Mouse (Mus musculus) cerebellum, postnatal 10 days (tissue): ENCODE data around the gene Gatad1.
"Not testable (repeated sequence)": the region's sequence is repeated elsewhere in the genome, so short reads cannot be mapped to it uniquely, and the experiment has no call there.

Source experiments
- DNase-seq, 2 experiments: peaks; one replicate each; pipeline ENCODE4 v3.0.0; 2021; ENCODE audit warnings: mixed read lengths in 2 of 2

Gatad1 gene

GRCm38 (mm10) chr5:3657085-3657484 lies at the start of gene Gatad1:
Gatad1 (minus strand) TSS chr5:3657185.
- no peak for DNase-seq

DNA sequence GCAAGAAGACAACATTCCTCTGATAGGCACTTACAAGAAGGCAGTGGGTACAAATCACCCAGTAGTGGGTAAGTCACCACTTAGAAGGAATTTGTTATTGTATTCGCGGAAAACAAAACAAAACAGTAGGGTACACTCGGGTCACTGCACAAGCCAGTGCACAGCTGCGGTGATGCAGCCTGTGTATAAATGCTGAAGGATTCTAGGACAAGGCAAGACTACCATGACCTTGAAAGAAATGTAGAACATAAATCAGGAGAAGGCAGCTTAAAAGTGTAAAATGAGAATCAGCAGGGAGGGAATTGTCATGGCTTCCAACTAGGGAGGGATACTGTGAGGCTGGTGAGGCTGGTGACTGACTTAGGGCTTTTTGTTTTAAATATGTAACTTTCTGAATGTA lies 45.2 kb upstream of the Gatad1 start:
- no peak for DNase-seq

DNA sequence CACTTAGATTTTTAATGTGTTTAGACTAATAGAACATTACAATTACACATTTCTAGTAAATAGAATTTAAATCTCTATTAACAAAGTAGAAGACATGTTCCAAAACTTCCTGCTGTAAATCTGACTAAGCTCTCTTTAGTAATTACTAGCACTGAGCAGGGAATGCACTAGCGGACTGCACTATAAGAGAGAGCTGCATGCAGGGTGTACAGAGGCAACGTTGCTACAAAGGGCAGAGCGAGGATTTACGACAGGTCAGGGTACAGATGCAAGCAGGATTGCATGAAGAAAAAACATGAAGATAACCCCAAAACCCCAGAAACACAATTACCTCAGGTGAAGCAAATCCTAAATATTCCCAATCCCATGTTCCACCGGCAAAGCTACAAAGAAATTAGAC lies 43.0 kb upstream of the Gatad1 start:
- no peak for DNase-seq

DNA sequence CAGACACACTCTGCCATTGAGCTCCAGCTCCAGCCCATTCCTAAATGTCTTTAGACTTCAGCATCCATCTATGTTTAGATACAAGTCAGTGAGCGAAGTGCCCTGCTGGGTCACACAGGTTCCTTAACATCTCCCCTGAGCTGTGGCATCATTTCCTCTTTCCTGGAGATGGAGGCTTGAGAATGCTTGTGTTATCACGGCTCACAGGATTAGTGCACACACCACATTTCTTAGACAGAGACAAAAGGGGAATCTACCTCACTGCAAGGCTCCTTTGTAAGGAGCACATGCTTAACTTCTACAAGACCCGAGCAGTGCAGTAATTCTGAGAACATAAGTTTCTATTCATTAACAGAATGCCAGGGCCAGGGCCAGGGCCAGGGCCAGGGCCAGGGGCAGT lies 39.0 kb upstream of the Gatad1 start:
- DNase-seq: no peak

DNA sequence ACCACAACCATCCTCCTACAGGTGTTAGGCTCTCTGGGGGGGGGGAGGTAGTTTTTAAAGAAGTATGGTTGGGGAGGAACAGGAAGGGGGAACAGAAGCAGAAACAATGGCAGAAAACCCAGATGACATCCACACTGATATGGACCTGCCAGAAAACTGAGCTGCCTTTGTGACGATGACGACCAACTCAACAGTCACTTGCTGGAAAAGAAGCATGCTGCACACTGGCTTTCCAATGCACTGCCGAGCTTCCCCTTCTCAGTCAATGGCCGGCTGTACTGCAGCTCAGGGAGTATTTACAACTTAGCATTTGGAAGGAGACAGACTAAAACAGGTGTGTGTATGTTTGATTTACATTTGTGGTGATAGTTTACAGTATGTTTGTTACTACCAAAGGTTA lies 38.2 kb upstream of the Gatad1 start:
- no peak for DNase-seq

DNA sequence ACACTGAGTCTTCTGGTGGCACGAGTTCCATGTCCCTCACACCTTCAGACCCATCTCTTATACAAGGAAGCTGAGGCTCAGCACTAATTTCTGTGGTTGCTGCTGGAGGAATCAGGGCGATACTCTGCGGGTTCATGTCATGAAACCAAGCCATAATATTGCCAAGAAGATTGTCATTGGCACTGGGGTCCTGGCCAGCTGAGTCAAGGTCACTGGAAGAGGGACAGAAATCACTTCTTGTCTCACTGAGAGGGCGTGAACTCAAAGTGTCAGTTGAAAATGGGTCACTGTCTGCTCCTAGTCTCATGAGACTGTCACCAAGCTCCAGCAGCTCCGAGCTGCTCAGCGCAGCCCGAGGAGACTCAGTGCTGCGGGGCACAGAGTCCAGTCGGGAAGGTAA lies 36.0 kb upstream of the Gatad1 start:
- no peak for DNase-seq

DNA sequence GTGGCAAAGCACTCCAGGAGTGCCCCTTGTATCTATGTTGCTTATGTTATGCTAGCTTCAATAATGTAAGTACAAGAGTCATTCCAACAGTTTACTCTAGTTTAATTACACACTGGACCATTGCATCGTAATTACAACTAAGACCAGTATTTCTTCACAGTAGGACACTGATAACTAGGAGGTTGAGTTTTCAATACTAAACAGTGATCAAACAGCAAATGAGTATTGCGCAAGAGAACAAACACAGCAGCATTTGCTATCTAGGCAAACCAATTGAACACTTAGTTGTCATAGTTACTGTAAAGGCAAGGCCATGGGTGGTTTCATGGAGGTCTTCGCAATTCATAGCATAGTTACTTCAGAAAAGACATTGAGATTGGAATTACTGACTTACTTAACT lies 34.3 kb upstream of the Gatad1 start:
- no peak for DNase-seq

GRCm38 (mm10) chr5:3688298-3688697 lies 31.3 kb upstream of the Gatad1 start:
- DNase-seq: no peak

GRCm38 (mm10) chr5:3669938-3670554 lies 13.1 kb upstream of the Gatad1 start:
- no peak for DNase-seq

- DNase-seq: no peak
These were observed 9.6 kb upstream of the Gatad1 start for GRCm38 (mm10) chr5:3666585-3666984.

GRCm38 (mm10) chr5:3665225-3665624 lies 8.2 kb upstream of the Gatad1 start:
- DNase-seq: no peak

- no peak for DNase-seq
These were observed 3.2 kb downstream of the Gatad1 start for GRCm38 (mm10) chr5:3653801-3654200.

DNA sequence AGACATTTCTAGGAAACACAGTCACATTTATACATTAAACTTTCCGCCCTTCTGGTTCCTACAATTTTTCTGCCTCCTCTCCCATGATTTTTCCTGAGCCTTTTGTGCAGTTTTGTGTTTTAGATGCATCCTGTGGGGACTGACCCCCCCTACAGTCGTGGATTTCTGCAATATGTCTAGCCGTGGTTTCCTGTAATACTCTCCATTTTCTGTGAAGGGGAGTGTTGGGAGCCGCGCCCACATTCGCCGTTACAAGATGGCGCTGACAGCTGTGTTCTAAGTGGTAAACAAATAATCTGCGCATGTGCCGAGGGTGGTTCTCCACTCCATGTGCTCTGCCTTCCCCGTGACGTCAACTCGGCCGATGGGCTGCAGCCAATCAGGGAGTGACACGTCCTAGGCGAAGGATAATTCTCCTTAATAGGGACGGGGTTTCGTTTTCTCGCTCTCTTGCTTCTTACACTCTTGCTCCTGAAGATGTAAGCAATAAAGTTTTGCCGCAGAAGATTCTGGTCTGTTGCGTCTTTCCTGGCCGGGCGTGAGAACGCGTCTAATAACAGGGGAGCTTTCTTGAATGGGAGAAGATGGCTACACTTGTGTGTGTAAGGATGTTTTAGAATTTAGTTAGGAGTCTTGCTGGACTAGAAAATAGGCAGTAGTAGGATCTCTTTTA lies 3.9 kb downstream of the Gatad1 start:
- not testable (repeated sequence) for DNase-seq

DNA sequence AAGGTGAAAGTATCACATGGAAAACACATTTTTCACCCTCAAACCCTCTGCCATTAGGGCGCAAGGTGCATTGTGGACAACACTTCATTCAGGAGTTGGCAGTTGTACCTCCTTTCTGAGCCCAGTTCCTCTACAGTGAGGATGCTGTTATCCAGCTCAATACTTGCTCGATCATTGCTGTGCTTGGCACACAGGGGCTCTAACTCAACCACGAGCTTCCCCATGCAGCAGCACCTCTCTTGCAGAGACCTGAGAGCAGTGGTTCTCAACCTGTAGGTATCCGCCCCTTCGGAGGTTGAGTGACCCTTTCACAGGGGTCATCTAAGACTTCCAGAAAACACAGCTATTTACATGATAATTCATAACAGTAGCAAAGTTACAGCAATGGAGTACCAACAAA lies 5.4 kb downstream of the Gatad1 start:
- DNase-seq: no peak

DNA sequence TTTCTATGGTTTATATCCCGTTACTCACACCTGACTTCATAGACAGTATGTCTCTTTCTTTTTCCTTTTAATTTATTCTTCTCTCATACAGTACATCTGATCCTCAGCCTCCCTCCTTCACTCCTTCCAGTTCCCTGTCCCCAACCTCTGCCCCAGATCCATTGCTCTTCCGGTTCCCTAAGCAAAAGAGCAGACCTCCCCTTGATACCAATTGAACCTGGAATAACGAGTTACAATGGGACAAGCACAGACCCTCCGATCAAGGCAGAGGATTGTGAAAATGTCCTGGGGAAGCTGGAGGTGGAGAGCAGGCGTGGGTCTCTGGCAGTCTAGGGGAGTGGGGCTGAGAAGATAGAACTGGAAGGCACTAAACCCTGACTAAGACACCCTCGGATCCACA lies 6.1 kb downstream of the Gatad1 start, which contains the start of gene Tmbim7:
Gene Tmbim7 (plus strand): TSS at position 301 of the 400 bp plus-strand sequence.
- DNase-seq: no peak

- DNase-seq: no peak
These were observed 8.2 kb downstream of the Gatad1 start for GRCm38 (mm10) chr5:3648849-3649210.

DNA sequence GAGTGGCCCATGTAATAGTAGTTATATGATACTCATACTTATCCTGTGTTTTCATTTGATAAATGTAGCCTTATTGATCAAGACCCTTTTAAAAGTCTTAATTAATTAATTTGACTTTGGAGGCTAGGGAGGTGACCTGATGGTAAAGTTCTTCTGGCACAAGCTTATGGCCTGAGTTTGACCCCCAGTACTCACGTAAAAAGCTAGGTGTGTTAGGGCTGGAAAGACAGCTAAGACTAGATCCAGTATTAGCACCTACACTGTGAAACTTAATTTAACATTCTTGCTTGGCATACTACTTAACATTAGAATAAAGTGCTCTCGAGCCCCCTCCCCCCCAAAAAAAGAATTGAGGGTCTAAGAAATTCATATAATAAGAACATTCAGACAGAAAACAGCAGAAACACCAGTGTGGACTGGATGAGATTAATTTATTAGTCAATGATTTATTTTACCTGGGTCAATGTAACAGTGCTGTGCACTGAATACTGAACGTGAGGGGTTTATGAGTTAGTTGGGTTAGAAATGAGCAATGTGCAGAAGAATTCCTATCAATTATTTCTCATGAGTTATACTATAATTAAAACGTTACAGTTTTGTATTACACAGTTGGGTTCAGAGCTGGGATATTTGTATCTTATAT lies 8.7 kb downstream of the Gatad1 start:
- peak in 1 of 2 experiments; percentile 9 for DNase-seq

DNA sequence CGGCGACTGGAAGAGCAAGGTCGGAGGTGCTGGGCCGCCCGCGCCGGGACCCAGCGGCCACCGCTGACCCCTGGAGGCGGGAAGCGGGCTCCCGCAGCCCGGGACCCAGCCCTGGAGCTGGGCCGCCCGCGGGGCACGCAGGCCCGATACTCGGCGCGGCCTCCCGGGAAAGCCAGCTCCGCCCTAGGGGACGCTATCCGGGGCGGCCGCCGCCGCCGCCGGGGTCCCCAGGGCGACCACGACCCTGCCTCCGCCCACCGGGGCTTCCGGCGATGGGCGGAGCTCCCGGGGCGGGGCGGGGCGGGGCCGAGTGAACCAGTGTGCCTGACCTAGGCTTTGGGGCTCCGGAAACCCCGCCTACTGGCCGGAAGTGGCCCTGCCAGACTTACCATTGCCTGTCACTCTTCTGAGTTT lies 9.3 kb downstream of the Gatad1 start:
- peak; percentile 90 to 95 for DNase-seq

DNA sequence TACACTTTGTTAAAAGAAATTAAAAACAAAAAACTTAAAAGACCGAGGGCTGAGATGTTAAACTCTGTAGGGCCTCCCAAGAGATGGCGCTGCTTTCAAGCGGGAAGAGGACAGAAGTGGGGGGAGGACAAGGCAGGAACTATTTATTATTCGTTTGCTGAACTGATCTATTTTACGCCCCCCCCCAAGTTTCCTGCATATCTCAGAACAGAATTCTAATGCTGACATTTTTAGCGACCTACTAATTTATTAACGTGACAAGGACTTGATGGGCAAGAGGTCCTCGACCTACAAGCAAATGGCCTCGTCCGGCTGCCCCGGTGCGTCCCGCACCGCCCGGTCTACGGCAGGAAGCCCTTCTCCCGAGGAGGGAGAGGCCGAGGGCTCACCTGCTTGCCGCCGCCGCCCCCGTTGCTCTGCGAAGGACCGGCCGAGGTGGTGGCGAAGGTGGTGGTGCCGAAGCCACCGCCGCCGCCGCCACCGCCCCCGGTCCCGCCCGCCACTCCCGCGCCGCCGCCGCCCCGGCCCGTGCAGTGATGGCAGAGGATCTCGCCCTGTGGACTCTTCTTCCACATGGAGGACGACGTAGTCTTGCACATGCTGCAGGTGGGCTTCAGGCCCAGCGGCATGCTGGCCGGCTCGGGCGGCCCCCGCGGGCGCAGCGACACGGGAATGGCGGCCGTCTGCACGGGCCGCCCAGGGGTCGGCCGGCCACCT lies 9.8 kb downstream of the Gatad1 start:
- peak; percentile 67 to 70 for DNase-seq

- peak in 1 of 2 experiments; percentile 9 for DNase-seq
These were observed 10.4 kb downstream of the Gatad1 start for GRCm38 (mm10) chr5:3646539-3646938.

DNA sequence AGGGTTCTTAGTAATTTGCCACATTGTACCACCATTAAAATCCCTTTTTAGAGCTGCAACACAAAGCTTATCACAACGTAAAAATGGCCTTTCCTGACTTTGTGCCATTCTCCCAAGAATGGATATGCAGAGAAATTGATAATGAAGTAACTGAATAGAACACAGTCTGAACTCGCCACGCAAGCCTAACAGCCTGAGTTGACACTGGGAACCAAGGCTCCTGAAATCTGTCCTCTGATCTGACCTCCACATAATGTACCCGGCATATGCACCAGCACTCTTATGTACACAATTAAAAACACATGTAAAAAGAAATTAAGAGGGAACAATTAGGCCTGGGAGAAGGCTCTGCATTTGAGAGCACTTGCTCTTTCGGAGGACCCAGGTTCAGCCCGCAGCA lies 11.7 kb downstream of the Gatad1 start:
- no peak for DNase-seq

DNA sequence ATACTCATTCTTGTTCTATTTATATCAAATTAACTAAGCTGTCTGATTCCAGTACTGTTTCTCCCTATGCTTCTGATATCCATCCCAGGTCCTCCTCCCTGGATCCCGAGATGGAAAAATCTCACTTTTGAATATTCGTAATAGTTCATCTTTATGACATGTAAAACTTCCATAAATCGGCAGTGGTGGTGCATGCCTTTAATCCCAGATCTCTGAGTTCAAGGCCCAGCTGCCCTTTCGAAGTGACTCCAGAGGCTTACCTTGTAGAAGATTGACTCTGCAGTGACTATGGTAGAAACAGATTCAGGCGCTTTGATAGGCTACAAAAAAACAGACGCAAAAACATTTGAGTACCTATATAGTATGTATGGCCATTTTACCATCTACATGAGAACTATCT lies 12.4 kb downstream of the Gatad1 start:
- no peak for DNase-seq

GRCm38 (mm10) chr5:3635286-3635685 lies 21.7 kb downstream of the Gatad1 start:
- DNase-seq: no peak

GRCm38 (mm10) chr5:3633951-3634350 lies 23.0 kb downstream of the Gatad1 start:
- DNase-seq: peak; percentile 26 to 34
